Mouse (Mus musculus): ENCODE measurements at regions not wholly inside any gene's neighbourhood (a gene's known extent, or its start where the extent isn't known, plus 50 kb on each side); places are given as distances from the start of the nearest gene placed in this dataset.

GRCm38 (mm10) chr6:95229885-95230284 is 92.0 kb upstream of the Gm10234 start:
- Histone ChIP-seq H3K36me3 (ENCODE audit: control insufficient read depth, insufficient read depth, low read length) (no peaks in the 10 kb centered on the region), H3K4me2 (replicated peaks; ENCODE audit: low read depth) (no peak overlapping the region), H3K27ac (replicated peaks) (no peak overlapping the region), H3K9ac (ENCODE audit: low read length) (no peak overlapping the region), H3K9me3 (ENCODE audit: control insufficient read depth, low read length) (no peaks in the 10 kb centered on the region), H3K4me1 (replicated peaks; ENCODE audit: control insufficient read depth, insufficient read depth) (no peaks in the 10 kb centered on the region), H3K4me3 (ENCODE audit: low read depth, low read length) (no peak overlapping the region), H3K27me3 (ENCODE audit: control insufficient read depth, insufficient read depth, low read length) (no peaks in the 10 kb centered on the region)
- TF ChIP-seq EP300 (optimal IDR thresholded peaks at IDR 0.05) = no peak
- no peak for TF ChIP-seq CTCF (IDR thresholded peaks at IDR 0.05; ENCODE audit: low read depth)
- no peak for DNase-seq (ENCODE audit: low spot score)
- no peak for ATAC-seq (ENCODE audit: low FRiP score, low TSS enrichment)
- WGBS = 77% methylated on average over 8 of the region's 8 CpGs

GRCm38 (mm10) chr6:95234712-95235111 is 87.2 kb upstream of the Gm10234 start:
- Histone ChIP-seq H3K4me3 (ENCODE audit: low read depth, low read length) (no peak overlapping the region), H3K27me3 (ENCODE audit: control insufficient read depth, insufficient read depth, low read length) (no peaks in the 10 kb centered on the region), H3K9ac (ENCODE audit: low read length) (no peak overlapping the region), H3K4me1 (replicated peaks; ENCODE audit: control insufficient read depth, insufficient read depth) (no peaks in the 10 kb centered on the region), H3K36me3 (ENCODE audit: control insufficient read depth, insufficient read depth, low read length) (no peaks in the 10 kb centered on the region), H3K4me2 (replicated peaks; ENCODE audit: low read depth) (no peak overlapping the region), H3K27ac (replicated peaks) (no peak overlapping the region), H3K9me3 (ENCODE audit: control insufficient read depth, low read length) (no peaks in the 10 kb centered on the region)
- ATAC-seq (ENCODE audit: low FRiP score, low TSS enrichment) = no peak
- no peak for DNase-seq (ENCODE audit: low spot score)
- TF ChIP-seq CTCF (IDR thresholded peaks at IDR 0.05; ENCODE audit: low read depth) (no peak), EP300 (optimal IDR thresholded peaks at IDR 0.05) (no peak)
- WGBS = 33% methylated on average over 13 of the region's 13 CpGs

GRCm38 (mm10) chr6:95243657-95244056 is 78.3 kb upstream of the Gm10234 start:
- DNase-seq (ENCODE audit: low spot score) = no peak
- no peak for ATAC-seq (ENCODE audit: low FRiP score, low TSS enrichment)
- 75% methylated on average over 5 of the region's 5 CpGs for WGBS
- Histone ChIP-seq H3K36me3 (ENCODE audit: control insufficient read depth, insufficient read depth, low read length) (no peaks in the 10 kb centered on the region), H3K4me2 (replicated peaks; ENCODE audit: low read depth) (no peak overlapping the region), H3K27me3 (ENCODE audit: control insufficient read depth, insufficient read depth, low read length) (no peaks in the 10 kb centered on the region), H3K9ac (ENCODE audit: low read length) (no peak overlapping the region), H3K4me3 (ENCODE audit: low read depth, low read length) (no peak overlapping the region), H3K27ac (replicated peaks) (no peak overlapping the region), H3K9me3 (ENCODE audit: control insufficient read depth, low read length) (no peaks in the 10 kb centered on the region), H3K4me1 (replicated peaks; ENCODE audit: control insufficient read depth, insufficient read depth) (no peaks in the 10 kb centered on the region)
- no peak for TF ChIP-seq CTCF (IDR thresholded peaks at IDR 0.05; ENCODE audit: low read depth)
- TF ChIP-seq EP300 (optimal IDR thresholded peaks at IDR 0.05) = no peak

GRCm38 (mm10) chr6:95244911-95245310 is 77.0 kb upstream of the Gm10234 start:
- H3K27me3 ChIP-seq (ENCODE audit: control insufficient read depth, insufficient read depth, low read length) = no peaks in the 10 kb centered on the region
- no peak overlapping the region for H3K4me2 ChIP-seq (replicated peaks; ENCODE audit: low read depth)
- no peak overlapping the region for H3K27ac ChIP-seq (replicated peaks)
- no peak overlapping the region for H3K4me3 ChIP-seq (ENCODE audit: low read depth, low read length)
- no peaks in the 10 kb centered on the region for H3K9me3 ChIP-seq (ENCODE audit: control insufficient read depth, low read length)
- TF ChIP-seq EP300 (optimal IDR thresholded peaks at IDR 0.05) = no peak
- no peak for TF ChIP-seq CTCF (IDR thresholded peaks at IDR 0.05; ENCODE audit: low read depth)
- H3K4me1 ChIP-seq (replicated peaks; ENCODE audit: control insufficient read depth, insufficient read depth) = no peaks in the 10 kb centered on the region
- ATAC-seq (ENCODE audit: low FRiP score, low TSS enrichment) = no peak
- H3K9ac ChIP-seq (ENCODE audit: low read length) = no peak overlapping the region
- H3K36me3 ChIP-seq (ENCODE audit: control insufficient read depth, insufficient read depth, low read length) = no peaks in the 10 kb centered on the region
- no peak for DNase-seq (ENCODE audit: low spot score)
- WGBS = 76% methylated on average over 7 of the region's 7 CpGs

- Histone ChIP-seq H3K27me3 (ENCODE audit: control insufficient read depth, insufficient read depth, low read length) (no peaks in the 10 kb centered on the region), H3K9ac (ENCODE audit: low read length) (no peak overlapping the region), H3K4me1 (replicated peaks; ENCODE audit: control insufficient read depth, insufficient read depth) (no peaks in the 10 kb centered on the region), H3K4me2 (replicated peaks; ENCODE audit: low read depth) (no peak overlapping the region), H3K36me3 (ENCODE audit: control insufficient read depth, insufficient read depth, low read length) (no peaks in the 10 kb centered on the region), H3K4me3 (ENCODE audit: low read depth, low read length) (no peak overlapping the region), H3K27ac (replicated peaks) (no peak overlapping the region), H3K9me3 (ENCODE audit: control insufficient read depth, low read length) (no peaks in the 10 kb centered on the region)
- DNase-seq (ENCODE audit: low spot score) = no peak
- ATAC-seq (ENCODE audit: low FRiP score, low TSS enrichment) = no peak
- 65% methylated on average over 5 of the region's 5 CpGs for WGBS
- TF ChIP-seq EP300 (optimal IDR thresholded peaks at IDR 0.05) (no peak), CTCF (IDR thresholded peaks at IDR 0.05; ENCODE audit: low read depth) (no peak)
Observed at GRCm38 (mm10) chr6:95256303-95256702, 65.6 kb upstream of the Gm10234 start.

- Histone ChIP-seq H3K4me2 (replicated peaks; ENCODE audit: low read depth) (no peak overlapping the region), H3K9me3 (ENCODE audit: control insufficient read depth, low read length) (no peaks in the 10 kb centered on the region), H3K9ac (ENCODE audit: low read length) (no peak overlapping the region), H3K27ac (replicated peaks) (no peak overlapping the region), H3K4me1 (replicated peaks; ENCODE audit: control insufficient read depth, insufficient read depth) (no peaks in the 10 kb centered on the region), H3K4me3 (ENCODE audit: low read depth, low read length) (no peak overlapping the region), H3K36me3 (ENCODE audit: control insufficient read depth, insufficient read depth, low read length) (no peaks in the 10 kb centered on the region), H3K27me3 (ENCODE audit: control insufficient read depth, insufficient read depth, low read length) (no peaks in the 10 kb centered on the region)
- ATAC-seq (ENCODE audit: low FRiP score, low TSS enrichment) (no peak), DNase-seq (ENCODE audit: low spot score) (no peak)
- 45% methylated on average over 1 of the region's 1 CpGs for WGBS
- TF ChIP-seq EP300 (optimal IDR thresholded peaks at IDR 0.05) = no peak
- no peak for TF ChIP-seq CTCF (IDR thresholded peaks at IDR 0.05; ENCODE audit: low read depth)
Observed at GRCm38 (mm10) chr6:95261001-95261400, 60.9 kb upstream of the Gm10234 start.
